Mouse (Mus musculus): ENCODE results near the gene Lrrc7. TPM values are rescaled to one million over a fixed set of nuclear protein-coding genes. Genes with fewer than 3 reads are reported as not detected.

The Lrrc7 gene
- 5.0 and 9.9 TPM in 2 replicates for polyA plus RNA-seq (2014; fragmentation: Nextera tagmentation; extraction: Ambion mirVana)

DNA sequence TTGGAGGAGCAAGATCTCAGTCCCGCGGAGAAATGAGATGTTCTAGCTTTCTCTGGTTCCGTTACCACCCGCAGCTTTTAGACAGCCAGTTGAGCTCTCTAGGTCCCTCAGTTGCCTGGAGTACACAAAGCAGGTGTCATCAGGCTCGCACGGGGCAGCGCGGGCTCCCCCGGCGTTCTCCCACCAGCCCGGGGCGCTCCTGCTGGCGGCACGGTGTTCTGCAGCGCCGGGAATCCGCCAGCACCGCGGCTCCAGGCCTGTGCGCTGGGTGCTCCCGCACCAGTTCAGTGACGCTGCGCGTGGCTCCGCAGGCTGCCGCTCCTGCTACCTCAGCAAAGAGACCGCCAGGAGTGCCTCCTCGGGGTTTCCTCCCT is at the start of gene Lrrc7:
TSS of gene Lrrc7 (minus strand) at position 235 of the 374 bp plus-strand sequence.
- peak; percentile 86 for DNase-seq (ENCODE audit: low spot score)
- peak within 1 kb of the TSS; percentile 72 for H3K4me3 ChIP-seq (ENCODE audit: low read depth, low read length)
- H3K36me3 ChIP-seq (ENCODE audit: control insufficient read depth, insufficient read depth, low read length): no peaks in the 10 kb centered on the region
- H3K4me1 ChIP-seq (ENCODE audit: control insufficient read depth, insufficient read depth, low read length): peaks cover 5% of the 10 kb centered on the region
- H3K9ac ChIP-seq (ENCODE audit: low read length): peak within 1 kb of the TSS; percentile 97
- WGBS: 0% methylated on average over 23 of the region's 28 CpGs
- H3K9me3 ChIP-seq (replicated peaks; ENCODE audit: control insufficient read depth, low read length): no peaks in the 10 kb centered on the region
- peak within 1 kb of the TSS; percentile 97 for H3K27ac ChIP-seq (ENCODE audit: low read depth, low read length)
- ATAC-seq: peak; percentile 88
- H3K4me2 ChIP-seq (ENCODE audit: low read length): peak within 1 kb of the TSS; percentile 79
- H3K27me3 ChIP-seq (replicated peaks; ENCODE audit: control insufficient read depth, insufficient read depth, low read length): no peaks in the 10 kb centered on the region

DNA sequence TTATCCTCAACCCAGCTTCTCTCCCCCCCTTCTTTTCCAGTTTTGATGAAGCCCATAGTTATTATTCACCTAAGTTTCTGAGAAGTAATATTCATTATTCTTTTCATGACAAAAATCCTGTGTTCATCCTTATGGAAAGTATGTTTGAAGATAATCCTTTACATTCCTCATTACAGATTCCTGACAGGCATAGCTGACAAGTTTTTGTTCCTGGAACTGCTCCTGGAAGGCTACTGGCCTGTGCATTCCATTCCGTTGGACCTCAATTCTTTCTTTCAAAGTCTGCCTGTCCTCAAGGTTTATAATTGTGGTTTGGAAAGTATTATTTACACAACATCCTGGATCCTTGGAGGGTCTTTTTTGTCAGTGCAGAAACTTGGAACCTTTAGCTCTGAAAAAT is 45.0 kb upstream of the Lrrc7 start:
- WGBS: 44% methylated on average over 1 of the region's 1 CpGs

DNA sequence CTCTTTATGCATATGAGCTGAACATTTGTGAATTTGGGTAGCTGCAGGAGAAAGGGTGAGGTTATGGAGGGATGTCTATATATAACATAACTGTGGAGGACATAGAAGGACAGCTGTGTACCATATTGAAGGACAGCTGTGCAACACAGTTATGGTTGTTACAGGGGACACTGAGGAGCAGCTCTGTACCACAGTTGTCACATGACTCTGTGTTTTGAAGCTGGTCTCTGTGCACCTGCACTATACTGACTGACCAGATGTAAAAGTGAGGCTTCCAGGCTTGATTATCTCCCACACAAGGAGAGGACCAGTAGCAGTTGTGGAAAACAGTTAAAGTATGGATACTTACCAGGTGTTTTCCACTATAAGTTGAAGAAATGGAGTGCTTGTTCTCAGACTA is 43.3 kb upstream of the Lrrc7 start:
- Histone ChIP-seq H3K27me3 (replicated peaks; ENCODE audit: control insufficient read depth, insufficient read depth, low read length) (no peaks in the 10 kb centered on the region), H3K4me3 (ENCODE audit: low read depth, low read length) (no peak overlapping the region), H3K4me2 (ENCODE audit: low read length) (no peak overlapping the region), H3K9ac (ENCODE audit: low read length) (no peak overlapping the region), H3K9me3 (replicated peaks; ENCODE audit: control insufficient read depth, low read length) (no peaks in the 10 kb centered on the region), H3K36me3 (ENCODE audit: control insufficient read depth, insufficient read depth, low read length) (no peaks in the 10 kb centered on the region), H3K27ac (ENCODE audit: low read depth, low read length) (no peak overlapping the region), H3K4me1 (ENCODE audit: control insufficient read depth, insufficient read depth, low read length) (no peaks in the 10 kb centered on the region)
- DNase-seq (ENCODE audit: low spot score) (no peak), ATAC-seq (no peak)

More for the DNA sequence above, 45.0 kb upstream of the Lrrc7 start:
- Histone ChIP-seq H3K4me3 (ENCODE audit: low read depth, low read length) (no peak overlapping the region), H3K27ac (ENCODE audit: low read depth, low read length) (no peak overlapping the region), H3K9me3 (replicated peaks; ENCODE audit: control insufficient read depth, low read length) (no peaks in the 10 kb centered on the region), H3K4me1 (ENCODE audit: control insufficient read depth, insufficient read depth, low read length) (no peaks in the 10 kb centered on the region), H3K36me3 (ENCODE audit: control insufficient read depth, insufficient read depth, low read length) (no peaks in the 10 kb centered on the region), H3K9ac (ENCODE audit: low read length) (no peak overlapping the region), H3K4me2 (ENCODE audit: low read length) (no peak overlapping the region), H3K27me3 (replicated peaks; ENCODE audit: control insufficient read depth, insufficient read depth, low read length) (no peaks in the 10 kb centered on the region)
- no peak for ATAC-seq
- no peak for DNase-seq (ENCODE audit: low spot score)

DNA sequence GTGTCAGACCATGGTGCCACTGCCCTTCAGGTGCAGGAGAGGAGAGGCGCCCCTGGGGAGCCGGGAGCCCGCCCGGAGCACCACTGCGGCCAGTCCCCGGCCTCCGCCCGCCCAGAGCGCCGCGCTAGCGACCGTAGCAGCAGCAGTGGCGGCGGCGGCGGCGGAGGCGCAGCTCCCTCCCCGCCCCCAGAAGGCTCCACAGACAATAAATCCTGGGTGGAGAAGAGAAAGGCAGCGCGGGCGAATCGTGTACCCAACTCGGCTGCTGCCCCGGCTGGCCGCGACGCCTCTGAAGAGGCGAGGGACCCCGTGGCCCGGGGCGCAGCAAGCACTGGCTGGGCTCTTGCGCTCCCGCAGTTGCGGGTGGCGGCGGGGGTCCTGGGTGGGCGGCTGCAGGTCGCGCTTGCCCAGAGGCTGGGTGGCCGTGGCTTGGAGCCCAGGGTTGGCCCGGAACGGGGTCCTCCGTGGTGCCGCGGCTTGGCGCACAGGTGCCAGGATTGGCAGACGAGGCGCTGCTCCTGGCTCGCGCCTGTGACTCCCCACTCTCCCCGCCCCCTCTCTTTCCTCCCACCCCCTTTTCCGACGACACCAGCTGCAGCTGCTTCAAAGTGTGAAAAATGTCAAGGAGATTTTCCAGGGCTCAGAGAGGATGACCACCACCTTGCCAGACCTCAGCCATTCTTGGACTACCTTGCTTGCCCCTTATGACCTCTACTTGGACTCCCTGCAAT is 600 bp downstream of the Lrrc7 start:
- H3K4me3 ChIP-seq (ENCODE audit: low read depth, low read length): peak overlapping the region; percentile 72
- no peaks in the 10 kb centered on the region for H3K9me3 ChIP-seq (replicated peaks; ENCODE audit: control insufficient read depth, low read length)
- DNase-seq (ENCODE audit: low spot score) (peak; percentile 78), ATAC-seq (peak; percentile 80)
- H3K27me3 ChIP-seq (replicated peaks; ENCODE audit: control insufficient read depth, insufficient read depth, low read length): no peaks in the 10 kb centered on the region
- peak overlapping the region; percentile 79 for H3K4me2 ChIP-seq (ENCODE audit: low read length)
- peaks cover 5% of the 10 kb centered on the region for H3K4me1 ChIP-seq (ENCODE audit: control insufficient read depth, insufficient read depth, low read length)
- peak overlapping the region; percentile 97 for H3K9ac ChIP-seq (ENCODE audit: low read length)
- H3K36me3 ChIP-seq (ENCODE audit: control insufficient read depth, insufficient read depth, low read length): no peaks in the 10 kb centered on the region
- H3K27ac ChIP-seq (ENCODE audit: low read depth, low read length): peak overlapping the region; percentile 97
- under 1% methylated on average over 41 of the region's 55 CpGs for WGBS

DNA sequence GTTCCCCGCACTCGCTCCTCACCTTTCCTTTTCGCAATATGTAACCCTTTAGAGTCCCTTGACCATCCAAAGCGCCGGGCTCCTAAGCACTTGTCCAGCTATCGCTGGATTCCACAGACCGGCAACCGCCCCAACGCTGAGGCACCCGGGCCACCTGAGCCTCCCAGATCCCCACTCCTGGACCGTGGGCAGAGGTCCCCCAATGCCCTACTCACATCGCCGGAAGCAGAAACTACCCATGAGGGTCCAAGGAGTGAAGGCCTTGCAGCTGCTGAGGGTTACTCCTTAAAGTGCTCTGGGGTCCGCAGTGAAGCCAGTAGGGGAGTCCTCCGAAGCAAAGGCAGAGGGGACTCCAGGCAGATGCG is 1.1 kb downstream of the Lrrc7 start:
- peaks cover 5% of the 10 kb centered on the region for H3K4me1 ChIP-seq (ENCODE audit: control insufficient read depth, insufficient read depth, low read length)
- H3K4me3 ChIP-seq (ENCODE audit: low read depth, low read length): peak overlapping the region; percentile 72
- no peaks in the 10 kb centered on the region for H3K36me3 ChIP-seq (ENCODE audit: control insufficient read depth, insufficient read depth, low read length)
- peak overlapping the region; percentile 97 for H3K27ac ChIP-seq (ENCODE audit: low read depth, low read length)
- peak overlapping the region; percentile 97 for H3K9ac ChIP-seq (ENCODE audit: low read length)
- H3K9me3 ChIP-seq (replicated peaks; ENCODE audit: control insufficient read depth, low read length): no peaks in the 10 kb centered on the region
- peak; percentile 11; the same call in 1 of the 2 replicates for ATAC-seq
- 1% methylated on average over 16 of the region's 16 CpGs for WGBS
- peak; percentile 46 for DNase-seq (ENCODE audit: low spot score)
- H3K4me2 ChIP-seq (ENCODE audit: low read length): peak overlapping the region; percentile 79
- no peaks in the 10 kb centered on the region for H3K27me3 ChIP-seq (replicated peaks; ENCODE audit: control insufficient read depth, insufficient read depth, low read length)

DNA sequence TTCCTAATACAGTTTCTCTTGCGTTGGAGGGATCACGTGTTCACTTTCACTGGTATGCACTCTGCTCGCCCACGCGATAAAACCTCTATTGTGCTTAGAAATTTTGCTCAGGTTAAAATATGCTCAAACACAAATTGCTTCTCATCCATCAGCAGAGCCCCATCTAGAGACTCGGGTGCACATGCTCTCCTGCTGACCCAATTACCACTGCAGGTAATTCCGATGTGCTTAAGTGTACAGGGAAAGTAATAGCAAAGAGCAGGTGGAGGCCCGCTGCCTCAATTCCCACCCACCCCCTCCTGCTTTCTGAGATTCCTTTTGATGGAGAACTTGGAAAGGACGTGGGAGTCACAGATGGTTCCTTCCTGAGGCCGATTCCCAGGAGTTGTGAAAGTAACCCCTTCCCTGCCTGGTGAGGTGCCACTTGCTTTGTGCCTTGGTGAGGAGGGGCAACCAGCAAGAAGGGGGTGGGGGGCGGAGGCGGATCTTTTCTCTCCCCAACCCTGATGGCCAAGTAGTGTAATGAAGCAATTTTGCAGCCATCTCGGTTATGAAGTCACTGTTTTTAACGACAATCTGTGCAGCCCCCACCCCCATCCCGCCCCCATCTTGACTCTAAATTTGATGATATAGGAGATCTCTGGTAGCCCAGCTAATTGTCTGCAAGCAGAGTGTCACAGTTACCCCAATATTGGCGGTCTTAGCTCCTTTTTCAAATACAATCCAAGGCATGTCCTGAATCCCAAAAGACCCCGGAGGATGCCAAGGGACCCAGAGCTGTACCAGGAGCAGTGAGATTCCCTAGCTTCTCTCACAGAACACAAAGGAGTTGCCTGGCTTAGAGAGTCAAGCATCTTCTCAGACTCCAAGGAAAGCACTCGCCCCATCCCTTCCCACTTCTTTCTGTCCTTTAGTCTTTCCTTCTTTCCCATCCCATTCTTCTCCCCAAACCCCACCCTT is 2.0 kb downstream of the Lrrc7 start:
- H3K4me2 ChIP-seq (ENCODE audit: low read length): peak overlapping the region; percentile 79
- no peaks in the 10 kb centered on the region for H3K36me3 ChIP-seq (ENCODE audit: control insufficient read depth, insufficient read depth, low read length)
- no peaks in the 10 kb centered on the region for H3K27me3 ChIP-seq (replicated peaks; ENCODE audit: control insufficient read depth, insufficient read depth, low read length)
- 3% methylated on average over 18 of the region's 18 CpGs for WGBS
- H3K27ac ChIP-seq (ENCODE audit: low read depth, low read length): peak overlapping the region; percentile 97
- DNase-seq (ENCODE audit: low spot score) (peak; percentile 90), ATAC-seq (peak; percentile 66)
- peak overlapping the region; percentile 72 for H3K4me3 ChIP-seq (ENCODE audit: low read depth, low read length)
- peak overlapping the region; percentile 97 for H3K9ac ChIP-seq (ENCODE audit: low read length)
- H3K9me3 ChIP-seq (replicated peaks; ENCODE audit: control insufficient read depth, low read length): no peaks in the 10 kb centered on the region
- H3K4me1 ChIP-seq (ENCODE audit: control insufficient read depth, insufficient read depth, low read length): peaks cover 5% of the 10 kb centered on the region

DNA sequence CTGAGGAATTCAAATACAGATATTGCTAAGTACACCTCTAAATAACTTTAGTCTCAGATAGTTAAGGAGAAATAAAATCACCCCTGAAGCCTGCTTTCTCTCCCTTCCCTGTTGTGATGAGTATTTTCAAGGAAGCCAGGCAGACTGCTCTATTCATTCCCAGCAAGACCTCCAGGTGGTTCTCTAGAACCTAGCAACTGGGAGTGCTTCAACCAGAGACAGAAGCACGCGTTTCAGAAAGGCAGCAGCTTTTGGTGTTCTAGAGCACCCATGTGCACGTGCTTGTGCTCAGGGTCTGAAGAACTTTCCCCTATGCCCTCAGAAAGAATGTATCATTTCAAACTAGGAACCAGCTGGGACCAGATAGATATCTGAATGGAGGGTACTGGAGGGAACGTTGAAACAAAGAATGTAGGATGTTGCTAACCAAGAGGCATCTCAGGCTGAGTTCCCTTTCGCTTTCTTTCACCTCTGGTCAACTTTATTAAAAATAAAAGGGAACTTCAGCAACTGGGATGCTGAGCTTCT is 2.8 kb downstream of the Lrrc7 start:
- no peak for ATAC-seq
- Histone ChIP-seq H3K27ac (ENCODE audit: low read depth, low read length) (peak overlapping the region; percentile 97), H3K36me3 (ENCODE audit: control insufficient read depth, insufficient read depth, low read length) (no peaks in the 10 kb centered on the region), H3K27me3 (replicated peaks; ENCODE audit: control insufficient read depth, insufficient read depth, low read length) (no peaks in the 10 kb centered on the region), H3K4me1 (ENCODE audit: control insufficient read depth, insufficient read depth, low read length) (peaks cover 5% of the 10 kb centered on the region), H3K4me2 (ENCODE audit: low read length) (peak overlapping the region; percentile 79), H3K9me3 (replicated peaks; ENCODE audit: control insufficient read depth, low read length) (no peaks in the 10 kb centered on the region), H3K4me3 (ENCODE audit: low read depth, low read length) (peak overlapping the region; percentile 72), H3K9ac (ENCODE audit: low read length) (peak overlapping the region; percentile 97)
- DNase-seq (ENCODE audit: low spot score): peak; percentile 49
- WGBS: 24% methylated on average over 5 of the region's 5 CpGs

DNA sequence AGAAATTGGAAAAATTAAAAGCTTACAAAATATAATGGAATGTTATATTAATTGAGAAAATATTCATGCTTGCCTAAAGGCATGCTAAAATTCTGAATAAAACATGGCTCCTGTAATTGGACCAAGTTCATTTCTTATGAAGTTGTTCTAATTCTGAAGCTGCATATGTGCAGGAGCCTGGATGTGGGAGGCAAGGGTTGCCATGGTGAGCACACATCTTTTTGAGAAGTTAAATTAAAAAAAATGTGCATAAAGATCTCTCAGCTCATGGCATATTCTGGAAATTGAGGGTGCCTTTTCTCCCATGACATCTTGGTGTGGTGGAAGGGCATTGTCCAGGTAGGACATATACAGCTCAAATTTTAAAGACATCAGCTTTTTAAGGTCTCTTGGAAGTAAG is 3.4 kb downstream of the Lrrc7 start:
- Histone ChIP-seq H3K27ac (ENCODE audit: low read depth, low read length) (no peak overlapping the region; the same call in 1 of the 2 replicates), H3K36me3 (ENCODE audit: control insufficient read depth, insufficient read depth, low read length) (no peaks in the 10 kb centered on the region), H3K4me2 (ENCODE audit: low read length) (peak overlapping the region; percentile 79), H3K4me3 (ENCODE audit: low read depth, low read length) (peak overlapping the region; percentile 72), H3K4me1 (ENCODE audit: control insufficient read depth, insufficient read depth, low read length) (peaks cover 5% of the 10 kb centered on the region), H3K27me3 (replicated peaks; ENCODE audit: control insufficient read depth, insufficient read depth, low read length) (no peaks in the 10 kb centered on the region), H3K9me3 (replicated peaks; ENCODE audit: control insufficient read depth, low read length) (no peaks in the 10 kb centered on the region), H3K9ac (ENCODE audit: low read length) (no peak overlapping the region)
- DNase-seq (ENCODE audit: low spot score) (peak; percentile 33), ATAC-seq (no peak)
